Mouse (Mus musculus): ENCODE data around the gene Nup98.

Gene Nup98

DNA sequence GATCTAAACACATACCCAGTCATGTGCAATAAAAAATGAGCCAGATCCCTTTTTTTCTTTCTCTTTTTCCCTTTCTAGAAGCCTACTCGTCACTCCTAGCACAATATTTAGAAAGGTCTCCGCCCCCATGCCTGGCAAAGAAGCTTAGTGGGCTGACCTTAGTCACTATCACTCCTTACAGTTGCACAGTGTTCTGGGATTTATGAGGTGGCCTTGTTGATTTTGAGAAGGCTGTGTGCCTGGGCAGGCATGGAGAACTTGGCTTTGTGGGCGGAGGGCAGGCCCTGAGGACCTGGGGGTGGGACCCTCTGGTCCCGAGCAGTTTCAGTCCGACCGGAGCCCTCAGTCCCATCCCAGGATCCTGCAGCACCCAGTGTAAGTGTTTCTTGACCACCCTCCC is 19.8 kb upstream of the Nup98 start:
- DNase-seq, result no peak

- DNase-seq, result no peak
These were observed 18.2 kb upstream of the Nup98 start for GRCm38 (mm10) chr7:102228049-102228670.

- DNase-seq, result no peak
These were observed 16.1 kb upstream of the Nup98 start for GRCm38 (mm10) chr7:102226051-102226450.

GRCm38 (mm10) chr7:102223883-102224738 is 14.1 kb upstream of the Nup98 start:
- peak in 1 of 2 experiments; percentile 30 for DNase-seq

GRCm38 (mm10) chr7:102222830-102223556 is 13.0 kb upstream of the Nup98 start:
- DNase-seq, result peak; percentile 71 to 80

DNA sequence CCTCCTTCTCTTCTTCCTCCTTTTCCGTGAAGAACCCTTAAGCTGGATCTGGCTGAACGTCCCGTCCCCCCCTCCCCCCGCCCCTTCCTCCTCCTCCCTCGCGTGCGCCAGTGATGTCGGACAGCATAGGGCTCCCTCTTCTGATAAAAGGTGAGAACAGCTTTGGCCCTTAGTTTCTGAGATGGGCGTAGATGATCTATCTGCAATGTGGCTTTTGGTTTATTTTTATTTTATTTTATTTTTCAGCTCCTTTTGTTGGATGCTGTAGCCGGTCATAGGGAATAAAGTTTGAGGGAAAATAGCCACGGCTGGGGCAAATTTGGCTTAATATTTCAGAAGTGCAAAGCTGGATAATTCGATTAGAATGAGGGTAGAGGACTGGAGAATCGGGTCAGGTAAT is 12.4 kb upstream of the Nup98 start:
- DNase-seq, result peak; percentile 75

- DNase-seq, result no peak
These were observed 11.9 kb upstream of the Nup98 start for GRCm38 (mm10) chr7:102221899-102222298.

GRCm38 (mm10) chr7:102211071-102211470 is 1.1 kb upstream of the Nup98 start:
- DNase-seq, result peak in 1 of 2 experiments; percentile 26

GRCm38 (mm10) chr7:102208806-102209363 is 1.1 kb downstream of the Nup98 start:
- peak in 1 of 2 experiments; percentile 10 for DNase-seq

DNA sequence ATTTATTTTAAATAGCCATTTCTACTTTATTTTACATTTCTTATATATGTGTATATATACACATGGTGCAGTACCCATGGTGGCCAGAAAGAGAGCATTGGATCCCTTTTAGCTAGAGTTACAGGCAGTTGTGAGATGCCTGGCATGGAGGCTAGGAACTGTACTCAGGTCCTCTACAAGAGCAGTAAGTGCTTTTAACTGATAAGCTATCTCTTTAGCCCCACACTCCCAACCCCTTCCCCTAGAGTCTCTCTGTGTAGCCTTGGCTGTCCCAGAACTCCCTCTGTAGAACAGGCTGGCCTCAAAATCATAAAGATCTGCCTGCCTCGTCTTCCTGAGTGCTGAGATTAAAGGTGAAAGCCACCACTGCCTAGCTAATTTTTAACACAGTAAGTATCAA is 4.3 kb downstream of the Nup98 start:
- DNase-seq, result no peak

DNA sequence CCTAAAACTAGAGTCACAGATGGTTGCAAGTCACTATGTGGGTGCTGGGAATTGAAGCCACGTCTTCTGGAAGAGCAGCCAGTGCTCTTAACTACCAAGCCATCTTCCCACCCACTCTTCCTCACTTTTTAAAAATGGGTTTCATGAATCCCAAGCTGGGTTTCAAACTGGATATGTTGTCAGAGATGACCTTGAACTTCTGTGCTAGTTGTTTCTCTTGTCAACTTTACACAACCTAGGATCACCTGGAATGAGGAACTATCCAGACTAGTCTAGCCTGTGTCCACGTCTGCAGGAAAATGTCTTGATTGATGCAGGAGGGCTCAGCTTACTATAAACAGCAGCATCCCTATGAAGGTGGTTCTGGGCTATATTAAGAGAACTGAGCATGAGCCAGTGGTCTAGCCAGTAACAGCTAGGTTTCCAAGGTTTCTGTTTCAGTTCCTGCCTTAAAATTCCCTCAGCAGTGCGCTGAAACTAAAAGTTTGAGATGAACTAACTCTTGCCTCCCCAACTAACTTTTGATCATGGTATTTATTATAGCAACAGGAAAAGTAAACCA is 5.6 kb downstream of the Nup98 start:
- DNase-seq, result no peak

DNA sequence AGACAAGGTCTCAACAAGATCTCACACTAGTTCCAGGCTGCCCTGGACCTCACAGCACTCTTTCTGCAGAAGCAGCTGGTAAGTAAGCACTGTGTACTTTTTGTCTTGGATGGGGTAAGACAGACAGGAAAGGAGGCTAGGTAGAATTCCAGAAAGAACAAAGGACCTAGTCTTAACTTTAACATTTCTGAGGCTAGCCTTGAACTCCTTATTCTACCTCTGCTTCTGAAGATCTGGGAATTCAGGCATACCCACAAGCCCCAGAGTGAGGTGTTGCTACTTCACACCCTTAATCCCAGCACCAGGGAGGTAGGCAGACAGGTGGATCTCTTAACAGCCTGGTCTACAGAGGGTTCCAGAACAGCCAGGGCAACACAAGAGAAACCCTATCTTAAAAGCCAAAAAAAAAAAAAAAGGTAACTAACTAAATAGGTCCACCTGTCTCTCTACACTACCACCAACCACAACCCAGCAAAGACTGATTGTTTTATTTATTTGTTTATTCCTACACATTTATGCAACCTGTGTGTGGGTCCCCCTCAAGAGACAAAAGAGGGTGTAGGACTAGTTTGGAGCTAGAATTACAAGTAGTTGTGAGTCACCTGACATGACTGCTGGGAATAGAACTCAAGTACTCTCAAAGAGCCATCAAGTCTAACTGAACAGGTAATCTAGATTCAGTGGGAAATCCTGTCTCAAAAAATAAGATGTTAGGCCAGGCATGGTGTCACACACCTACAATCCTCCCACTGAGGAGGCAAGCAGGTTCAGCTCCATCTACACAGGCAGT is 8.8 kb downstream of the Nup98 start:
- no peak for DNase-seq

- no peak for DNase-seq
These were observed 9.4 kb downstream of the Nup98 start for GRCm38 (mm10) chr7:102200576-102200975.

DNA sequence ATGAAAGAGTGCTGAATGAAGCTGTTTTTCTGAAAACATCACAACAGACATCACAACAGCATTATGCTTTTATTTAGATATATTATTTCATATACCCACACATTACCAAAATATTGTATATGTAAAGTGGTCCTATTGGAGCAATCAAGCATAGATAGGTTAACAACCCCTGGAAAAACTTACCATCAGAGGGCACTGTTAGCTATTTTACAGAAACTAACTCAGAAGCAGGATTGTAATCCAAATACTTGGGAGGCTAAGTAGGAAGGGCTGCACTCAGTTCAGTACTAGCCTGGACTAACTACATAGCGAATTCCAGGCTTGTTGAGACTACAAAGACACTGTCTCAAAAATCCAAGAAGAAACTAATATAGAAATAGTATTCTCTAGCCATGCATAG is 17.6 kb downstream of the Nup98 start:
- DNase-seq, result peak; percentile 5 to 20

DNA sequence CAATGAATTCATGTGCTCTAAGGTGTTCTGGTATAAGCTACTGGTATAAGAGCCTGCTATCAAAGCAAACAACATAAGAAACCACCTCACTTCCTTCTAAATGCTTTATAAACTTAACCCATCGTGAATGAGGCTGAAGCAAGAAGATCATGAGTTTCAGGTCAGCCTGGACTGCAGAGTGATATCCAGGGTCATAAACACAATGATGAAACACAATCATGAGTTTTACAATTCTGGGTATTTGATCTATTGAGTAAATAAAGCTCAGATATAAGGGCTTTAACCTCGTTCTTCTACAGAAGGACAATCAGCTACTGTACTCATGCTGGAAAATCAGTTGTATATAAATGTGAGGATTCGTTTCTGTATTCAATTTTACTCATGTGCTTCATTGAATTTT is 26.1 kb downstream of the Nup98 start:
- DNase-seq, result no peak

DNA sequence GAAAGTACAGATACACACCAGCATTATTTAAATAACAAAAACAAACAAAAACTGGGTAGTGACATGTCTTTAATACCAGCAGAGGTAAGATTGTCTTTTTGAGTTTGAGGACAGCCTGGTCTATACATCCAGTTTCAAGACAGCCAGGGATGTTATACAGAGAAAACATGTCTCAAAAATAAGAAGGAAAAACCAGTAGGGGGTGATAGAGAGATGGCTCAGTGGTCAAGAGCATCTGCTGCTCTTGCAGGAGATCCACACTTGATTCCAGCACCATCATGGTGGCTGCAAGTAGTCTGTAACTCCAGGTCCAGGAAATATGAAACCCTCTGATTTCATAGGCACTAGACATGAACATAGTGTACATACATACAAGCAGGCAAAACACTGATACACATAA is 39.7 kb downstream of the Nup98 start:
- peak in 1 of 2 experiments; percentile 6 for DNase-seq

GRCm38 (mm10) chr7:102153691-102154090 is 56.3 kb downstream of the Nup98 start:
- DNase-seq, result no peak

- DNase-seq, result no peak
These were observed 72.1 kb downstream of the Nup98 start for GRCm38 (mm10) chr7:102137898-102138297.

GRCm38 (mm10) chr7:102137464-102137863 is 72.5 kb downstream of the Nup98 start:
- DNase-seq, result peak; percentile 65 to 70

- DNase-seq, result no peak
These were observed 77.6 kb downstream of the Nup98 start for GRCm38 (mm10) chr7:102132395-102132794.

DNA sequence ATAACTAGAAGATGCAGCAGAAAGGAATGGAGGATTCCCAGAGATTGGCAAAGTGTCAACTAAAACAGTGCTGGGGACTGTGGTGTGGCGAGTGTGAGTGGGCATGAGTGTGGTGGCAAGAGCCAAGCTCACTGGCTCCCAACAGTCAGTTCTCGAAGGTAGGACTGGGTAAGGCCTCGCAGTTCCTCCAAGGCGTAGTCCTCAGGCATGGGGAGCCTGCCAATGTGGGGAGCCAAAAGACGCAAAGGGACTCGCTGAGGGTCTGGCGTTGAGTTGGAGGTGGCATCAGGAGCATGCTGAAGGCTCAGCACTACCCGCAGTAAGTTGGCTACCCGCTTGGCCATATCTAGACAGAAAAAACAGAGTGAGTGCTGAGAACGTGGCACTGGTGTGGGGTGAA is 89.7 kb downstream of the Nup98 start:
- DNase-seq, result peak; percentile 62 to 78

DNA sequence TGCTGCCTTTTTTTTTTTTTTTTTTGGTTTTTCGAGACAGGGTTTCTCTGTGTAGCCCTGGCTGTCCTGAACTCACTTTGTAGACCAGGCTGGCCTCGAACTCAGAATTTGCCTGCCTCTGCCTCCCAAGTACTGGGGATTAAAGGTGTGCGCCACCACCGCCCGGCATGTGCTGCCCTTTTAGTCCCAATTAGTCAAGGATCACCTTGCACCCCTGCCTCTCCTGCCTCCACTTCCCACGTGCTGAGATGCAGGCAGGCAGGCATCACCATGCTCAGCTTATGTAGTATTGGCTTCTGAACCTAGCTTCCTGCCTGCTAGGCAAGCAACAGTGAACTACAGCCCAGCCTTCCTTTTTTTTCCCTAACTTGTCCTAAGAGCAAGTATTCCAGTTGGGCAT is 92.6 kb downstream of the Nup98 start:
- no peak for DNase-seq
